Mouse (Mus musculus) intestine, embryonic 14.5 days (tissue): ENCODE measurements around the gene Selp. TPM values are rescaled to one million over a fixed set of nuclear protein-coding genes. Genes with fewer than 3 reads are reported as not detected.

ENCODE experiments used
- ATAC-seq: fragments of 200-750 bp; cut with Nextera tagmentation; replicated peaks from 2 replicates; pipeline ENCODE4 v1.8.0; 2017; ENCODE audit warnings: low read depth, moderate number of reproducible peaks, moderate TSS enrichment, moderate library complexity; ENCODE audit not compliant: low FRiP score, low TSS enrichment
- DNase-seq: peaks from one replicate; pipeline ENCODE4 v3.0.0-alpha.2; 2018; ENCODE audit warnings: low spot score
- H3K27ac ChIP-seq: fragments of 300-500 bp; sonication (generic); 2 replicates; pipeline ENCODE4 v1.5.1; 2014; ENCODE audit warnings: low read depth, mild to moderate bottlenecking, control low read depth
- H3K27me3 ChIP-seq: fragments of 300-500 bp; sonication (generic); replicated peaks from 2 replicates; pipeline ENCODE4 v1.6.1; 2014; ENCODE audit warnings: low read length, control low read depth; ENCODE audit not compliant: control insufficient read depth, insufficient read depth
- H3K36me3 ChIP-seq: fragments of 300-500 bp; sonication (generic); 2 replicates; pipeline ENCODE4 v1.6.1; 2014; ENCODE audit warnings: low read length, control low read depth; ENCODE audit not compliant: control insufficient read depth, insufficient read depth
- H3K4me1 ChIP-seq: fragments of 300-500 bp; sonication (generic); replicated peaks from 2 replicates; pipeline ENCODE4 v1.6.1; 2014; ENCODE audit warnings: low read length, control low read depth, mixed read lengths; ENCODE audit not compliant: control insufficient read depth, insufficient read depth
- H3K4me2 ChIP-seq: fragments of 300-500 bp; sonication (generic); 2 replicates; pipeline ENCODE4 v1.6.1; 2014; ENCODE audit warnings: low read length
- H3K4me3 ChIP-seq: fragments of 300-500 bp; sonication (generic); 2 replicates; pipeline ENCODE4 v1.5.1; 2014; ENCODE audit warnings: low read depth, low read length, control low read depth, mixed read lengths
- H3K9ac ChIP-seq: fragments of 300-500 bp; sonication (generic); 2 replicates; pipeline ENCODE4 v1.6.1; 2014; ENCODE audit warnings: mild to moderate bottlenecking, low read length
- H3K9me3 ChIP-seq: fragments of 300-500 bp; sonication (generic); 2 replicates; pipeline ENCODE4 v1.6.1; 2016; ENCODE audit warnings: low read length, control low read depth; ENCODE audit not compliant: control insufficient read depth
- WGBS: fragments of 180-500 bp; shearing (Covaris S2); extraction: QIAGEN DNeasy Blood & Tissue Kit; methylation state at CpG from one replicate; pipeline ENCODE4 v1.1.7; 2014; 5-methylcytosine and 5-hydroxymethylcytosine counted together
- polyA plus RNA-seq: library from polyadenylated mRNA; unstranded; fragments of >200 nt; fragmentation: Nextera tagmentation; extraction: Ambion mirVana; gene quantifications from 2 replicates; pipeline ENCODE4 v1.2.1, GENCODE M21; 2014

Gene Selp
- 0.22 TPM in 1 of 2 replicates, not detected in the other for polyA plus RNA-seq

- Histone ChIP-seq H3K4me1 (no peaks in the 10 kb centered on the region), H3K27ac (no peak within 1 kb of the TSS), H3K36me3 (no peaks in the 10 kb centered on the region), H3K4me2 (no peak within 1 kb of the TSS), H3K4me3 (no peak within 1 kb of the TSS), H3K9me3 (no peaks in the 10 kb centered on the region), H3K27me3 (no peaks in the 10 kb centered on the region), H3K9ac (no peak within 1 kb of the TSS)
- ATAC-seq (no peak), DNase-seq (no peak)
- 68% methylated on average over 8 of the region's 8 CpGs for WGBS
These were observed at the start of gene Selp for GRCm38 (mm10) chr1:164114947-164115493. Gene Selp (plus strand): TSS chr1:164115264.

- ATAC-seq, result no peak
- no peak overlapping the region for H3K4me2 ChIP-seq
- H3K36me3 ChIP-seq, result no peaks in the 10 kb centered on the region
- no peak overlapping the region for H3K4me3 ChIP-seq
- H3K27me3 ChIP-seq, result no peaks in the 10 kb centered on the region
- H3K9me3 ChIP-seq, result no peaks in the 10 kb centered on the region
- no peaks in the 10 kb centered on the region for H3K4me1 ChIP-seq
- H3K27ac ChIP-seq, result no peak overlapping the region
- no peak for DNase-seq
- H3K9ac ChIP-seq, result no peak overlapping the region
These were observed 45.8 kb upstream of the Selp start for GRCm38 (mm10) chr1:164069261-164069660.

- WGBS, result 85% methylated on average over 4 of the region's 4 CpGs
- H3K4me1 ChIP-seq, result no peaks in the 10 kb centered on the region
- no peaks in the 10 kb centered on the region for H3K27me3 ChIP-seq
- no peak overlapping the region for H3K4me3 ChIP-seq
- no peak overlapping the region for H3K9ac ChIP-seq
- H3K27ac ChIP-seq, result no peak overlapping the region
- H3K9me3 ChIP-seq, result no peaks in the 10 kb centered on the region
- H3K36me3 ChIP-seq, result no peaks in the 10 kb centered on the region
- no peak for DNase-seq
- no peak for ATAC-seq
- H3K4me2 ChIP-seq, result no peak overlapping the region
These were observed 44.6 kb upstream of the Selp start for GRCm38 (mm10) chr1:164070461-164070860.

- H3K4me3 ChIP-seq, result no peak overlapping the region
- H3K4me1 ChIP-seq, result no peaks in the 10 kb centered on the region
- no peak overlapping the region for H3K9ac ChIP-seq
- no peak overlapping the region for H3K27ac ChIP-seq
- 79% methylated on average over 7 of the region's 7 CpGs for WGBS
- H3K27me3 ChIP-seq, result no peaks in the 10 kb centered on the region
- no peaks in the 10 kb centered on the region for H3K9me3 ChIP-seq
- DNase-seq (no peak), ATAC-seq (no peak)
- H3K36me3 ChIP-seq, result no peaks in the 10 kb centered on the region
- H3K4me2 ChIP-seq, result no peak overlapping the region
These were observed 44.0 kb upstream of the Selp start for GRCm38 (mm10) chr1:164071111-164071510.

- WGBS, result 86% methylated on average over 4 of the region's 4 CpGs
- ATAC-seq, result no peak
These were observed 43.1 kb upstream of the Selp start for GRCm38 (mm10) chr1:164072001-164072400.

GRCm38 (mm10) chr1:164073091-164073490 is 42.0 kb upstream of the Selp start:
- WGBS, result 88% methylated on average over 9 of the region's 9 CpGs
- Histone ChIP-seq H3K27me3 (no peaks in the 10 kb centered on the region), H3K27ac (no peak overlapping the region), H3K9ac (no peak overlapping the region), H3K36me3 (no peaks in the 10 kb centered on the region), H3K4me3 (no peak overlapping the region), H3K9me3 (no peaks in the 10 kb centered on the region), H3K4me2 (no peak overlapping the region), H3K4me1 (no peaks in the 10 kb centered on the region)
- no peak for ATAC-seq
- DNase-seq, result no peak

More at GRCm38 (mm10) chr1:164072001-164072400, 43.1 kb upstream of the Selp start:
- H3K27me3 ChIP-seq, result no peaks in the 10 kb centered on the region
- no peak overlapping the region for H3K27ac ChIP-seq
- H3K9ac ChIP-seq, result no peak overlapping the region
- DNase-seq, result no peak
- H3K9me3 ChIP-seq, result no peaks in the 10 kb centered on the region
- H3K36me3 ChIP-seq, result no peaks in the 10 kb centered on the region
- H3K4me3 ChIP-seq, result no peak overlapping the region
- H3K4me2 ChIP-seq, result no peak overlapping the region
- no peaks in the 10 kb centered on the region for H3K4me1 ChIP-seq

- 83% methylated on average over 7 of the region's 7 CpGs for WGBS
- Histone ChIP-seq H3K4me3 (no peak overlapping the region), H3K4me1 (no peaks in the 10 kb centered on the region), H3K27me3 (no peaks in the 10 kb centered on the region), H3K9me3 (no peaks in the 10 kb centered on the region), H3K9ac (no peak overlapping the region), H3K4me2 (no peak overlapping the region), H3K27ac (no peak overlapping the region), H3K36me3 (no peaks in the 10 kb centered on the region)
- no peak for DNase-seq
- ATAC-seq, result no peak
These were observed 41.3 kb upstream of the Selp start for GRCm38 (mm10) chr1:164073803-164074202.

- Histone ChIP-seq H3K4me3 (no peak overlapping the region), H3K27ac (no peak overlapping the region), H3K4me1 (no peaks in the 10 kb centered on the region), H3K9ac (no peak overlapping the region), H3K9me3 (no peaks in the 10 kb centered on the region), H3K36me3 (no peaks in the 10 kb centered on the region), H3K27me3 (no peaks in the 10 kb centered on the region), H3K4me2 (no peak overlapping the region)
- ATAC-seq, result no peak
- WGBS, result 86% methylated on average over 2 of the region's 2 CpGs
- DNase-seq, result no peak
These were observed 40.4 kb upstream of the Selp start for GRCm38 (mm10) chr1:164074606-164075140.

GRCm38 (mm10) chr1:164075416-164075815 is 39.6 kb upstream of the Selp start:
- WGBS, result 93% methylated on average over 1 of the region's 1 CpGs

More at GRCm38 (mm10) chr1:164075416-164075815, 39.6 kb upstream of the Selp start:
- Histone ChIP-seq H3K4me1 (no peaks in the 10 kb centered on the region), H3K9me3 (no peaks in the 10 kb centered on the region), H3K4me2 (no peak overlapping the region), H3K9ac (no peak overlapping the region), H3K4me3 (no peak overlapping the region), H3K36me3 (no peaks in the 10 kb centered on the region), H3K27me3 (no peaks in the 10 kb centered on the region), H3K27ac (no peak overlapping the region)
- ATAC-seq (no peak), DNase-seq (no peak)
